Mouse (Mus musculus): ENCODE measurements around the gene Glud1.

GRCm38 (mm10) chr14:34375941-34376340 lies 65.4 kb downstream of the Glud1 start:
- no peak for TF ChIP-seq EP300 (IDR thresholded peaks at IDR 0.05)
- 0 out of 2 replicates have a peak, but pooled peaks have one; percentile 15 for TF ChIP-seq CTCF (IDR thresholded peaks at IDR 0.05)
